Mouse (Mus musculus) small intestine, adult 2 months (tissue): Measurements from ENCODE around the gene Slc22a3.

ENCODE experiments used
- CTCF ChIP-seq: fragments of 200-500 bp; IDR thresholded peaks from 2 replicates; pipeline ENCODE4 v1.5.1; 2012; ENCODE audit warnings: low read depth, mild to moderate bottlenecking, control low read depth, inconsistent platforms, low read length, moderate library complexity, mixed read lengths; ENCODE audit not compliant: insufficient replicate concordance, insufficient read length; ENCODE audit errors: extremely low read depth
- POLR2A ChIP-seq: fragments of 200-500 bp; IDR thresholded peaks from 2 replicates; pipeline ENCODE4 v1.6.1; 2012; ENCODE audit warnings: low read depth, mild to moderate bottlenecking, control low read depth, inconsistent platforms, low read length, moderate library complexity

GRCm38 (mm10) chr17:12479416-12479815 lies 28.1 kb downstream of the Slc22a3 start:
- no peak for TF ChIP-seq POLR2A
- no peak for TF ChIP-seq CTCF
